Mouse (Mus musculus): ENCODE results near the gene Bbs9. TPM values are rescaled to one million over a fixed set of nuclear protein-coding genes. Genes with fewer than 3 reads are reported as not detected.

Gene Bbs9
- total and polyA plus RNA-seq, 3 experiments: 6.9 to 9.1 (median 7.8) TPM

- dilution Hi-C loops (cut with MboI; ENCODE audit: extremely low pct_ligation_motif_present, extremely low pct_unique_long_range_greater_than_20kb, low sequenced_read_pairs) (no loop called here), in situ Hi-C loops (cut with MboI; ENCODE audit: low pct_ligation_motif_present, low pct_unique_long_range_greater_than_20kb, low sequenced_read_pairs) (no loop called here)
- TF ChIP-seq MAZ (IDR thresholded peaks at IDR 0.05; ENCODE audit: low read depth, low read length) (no peak), NELFE (IDR thresholded peaks at IDR 0.05; ENCODE audit: low read depth, low read length) (no peak)
- Histone ChIP-seq H3K9me3 (replicated peaks; ENCODE audit: low read length) (no peaks in the 10 kb centered on the region), H3K4me1 (ENCODE audit: control insufficient read depth in 1 of 2, insufficient read depth in 2 of 2) (peaks cover 3 to 14% of the 10 kb centered on the region in 2 experiments), H3K27ac (ENCODE audit: insufficient read depth, low read depth) (no peak overlapping the region), H3K27me3 (replicated peaks) (no peaks in the 10 kb centered on the region), H3K9ac (ENCODE audit: insufficient read depth, low read depth) (no peak overlapping the region), H3K79me2 (replicated peaks; ENCODE audit: control insufficient read depth, extremely low read depth, insufficient read depth, poor library complexity, severe bottlenecking) (no peaks in the 10 kb centered on the region), H3K36me3 (replicated peaks in 1 of 2; ENCODE audit: control insufficient read depth in 1 of 2, insufficient read depth in 1 of 2, low read length in 1 of 2) (no peaks in the 10 kb centered on the region), H3K4me2 (ENCODE audit: insufficient read depth, low read depth, poor library complexity, severe bottlenecking) (no peak overlapping the region), H3K4me3 (replicated peaks in 1 of 3; ENCODE audit: low read depth in 2 of 3, low read length in 2 of 3, poor library complexity in 1 of 3) (no peak overlapping the region)
- DNase-seq (ENCODE audit: extremely low read depth): no peak
Observed at GRCm38 (mm10) chr9:22829212-22829960, 353.9 kb downstream of the Bbs9 start.

DNA sequence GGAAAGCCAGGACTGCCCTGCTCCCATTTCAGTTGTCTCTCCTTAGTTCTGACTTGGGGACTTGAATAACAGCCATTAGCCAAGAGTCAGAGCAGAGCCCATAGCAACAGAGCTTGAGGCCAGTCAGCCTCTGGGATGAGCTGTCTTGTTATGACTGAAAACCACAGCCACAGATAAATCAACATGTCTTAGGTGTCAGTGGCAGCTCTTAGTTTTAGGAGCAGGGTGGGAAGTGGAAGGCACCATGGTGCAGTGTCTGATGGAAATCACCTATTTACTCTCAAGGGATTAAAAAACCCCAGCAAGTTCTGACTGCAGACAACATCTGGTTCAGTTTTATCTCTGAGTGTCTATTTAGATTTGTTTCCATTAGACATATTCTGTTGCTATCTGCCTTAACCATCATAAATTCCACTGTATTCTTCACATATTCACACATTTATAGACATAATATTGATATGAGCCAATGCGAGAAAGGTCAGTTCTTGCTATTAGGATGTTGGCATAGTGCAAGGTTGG, 359.5 kb downstream of the Bbs9 start:
- H3K4me2 ChIP-seq (ENCODE audit: insufficient read depth, low read depth, poor library complexity, severe bottlenecking): no peak overlapping the region
- no peaks in the 10 kb centered on the region for H3K27me3 ChIP-seq (replicated peaks)
- 0 out of 2 replicates have a peak, but pooled peaks have one; percentile 50 for TF ChIP-seq JUN (IDR thresholded peaks at IDR 0.05; ENCODE audit: insufficient read depth, low read depth, low read length)
- peak; percentile 28; the same call in 1 of the 2 replicates for TF ChIP-seq MAZ (IDR thresholded peaks at IDR 0.05; ENCODE audit: low read depth, low read length)
- peak; percentile 38; the same call in 1 of the 2 replicates for TF ChIP-seq TCF12 (IDR thresholded peaks at IDR 0.05; ENCODE audit: low read depth, low read length)
- 0 out of 2 replicates have a peak, but pooled peaks have one; percentile 33 for TF ChIP-seq MAFK (IDR thresholded peaks at IDR 0.05; ENCODE audit: insufficient replicate concordance, low read length)
- peak; percentile 66 for TF ChIP-seq ETS1 (conservative IDR thresholded peaks at IDR 0.05; ENCODE audit: low read depth, low read length)
- no peak for TF ChIP-seq POLR2AphosphoS2 (IDR thresholded peaks at IDR 0.05; ENCODE audit: low read depth, low read length)
- TF ChIP-seq SMC3 (IDR thresholded peaks at IDR 0.05; ENCODE audit: low read depth, low read length): no peak
- TF ChIP-seq MYC (IDR thresholded peaks at IDR 0.05; ENCODE audit: low read depth, low read length): 0 out of 2 replicates have a peak, but pooled peaks have one; percentile 34
- no peak for TF ChIP-seq E2F4 (IDR thresholded peaks at IDR 0.05; ENCODE audit: insufficient replicate concordance, low read depth, low read length)
- peak; percentile 75 for TF ChIP-seq MEF2A (IDR thresholded peaks at IDR 0.05; ENCODE audit: borderline replicate concordance, low read depth, low read length)
- peak; percentile 43; the same call in 1 of the 2 replicates for TF ChIP-seq ZNF384 (IDR thresholded peaks at IDR 0.05; ENCODE audit: low read depth, low read length)
- no peak for TF ChIP-seq SIN3A (IDR thresholded peaks at IDR 0.05; ENCODE audit: low read length)
- TF ChIP-seq MXI1 (IDR thresholded peaks at IDR 0.05; ENCODE audit: low read depth, low read length): no peak
- peak; percentile 16; the same call in 1 of the 2 replicates for TF ChIP-seq RCOR1 (conservative IDR thresholded peaks at IDR 0.05; ENCODE audit: low read depth, low read length)
- no peak for TF ChIP-seq POLR2A (IDR thresholded peaks at IDR 0.05; ENCODE audit: low read depth, low read length)
- TF ChIP-seq RAD21 (IDR thresholded peaks at IDR 0.05; ENCODE audit: low read depth, low read length): no peak; the same call in 1 of the 2 replicates
- no peak for TF ChIP-seq CHD1 (IDR thresholded peaks at IDR 0.05; ENCODE audit: low read depth, low read length)
- TF ChIP-seq IRF4 (IDR thresholded peaks at IDR 0.05; ENCODE audit: low read depth, low read length): peak; percentile 89
- TF ChIP-seq JUND (conservative IDR thresholded peaks at IDR 0.05; ENCODE audit: low read depth, low read length): peak; percentile 69
- TF ChIP-seq USF2 (conservative IDR thresholded peaks at IDR 0.05; ENCODE audit: low read depth, low read length): no peak
- peak; percentile 57 for TF ChIP-seq BHLHE40 (IDR thresholded peaks at IDR 0.05; ENCODE audit: low read depth, low read length)
- TF ChIP-seq EP300 (IDR thresholded peaks at IDR 0.05; ENCODE audit: low read length): peak; percentile 94
- TF ChIP-seq KAT2A (IDR thresholded peaks at IDR 0.05; ENCODE audit: insufficient replicate concordance, low read length): 0 out of 2 replicates have a peak, but pooled peaks have one; percentile 38
- TF ChIP-seq PAX5 (IDR thresholded peaks at IDR 0.05; ENCODE audit: low read length): no peak
- TF ChIP-seq CTCF (conservative IDR thresholded peaks at IDR 0.05 in 1 of 2, IDR thresholded peaks at IDR 0.05 in 1 of 2; ENCODE audit: low read depth in 2 of 2, low read length in 2 of 2): no peak
- no peak for TF ChIP-seq MAX (IDR thresholded peaks at IDR 0.05; ENCODE audit: low read length)
- TF ChIP-seq USF1 (IDR thresholded peaks at IDR 0.05; ENCODE audit: low read depth, low read length): no peak
- H3K36me3 ChIP-seq (replicated peaks in 1 of 2; ENCODE audit: control insufficient read depth in 1 of 2, insufficient read depth in 1 of 2, low read length in 1 of 2): no peaks in the 10 kb centered on the region
- in situ Hi-C loops (cut with MboI; ENCODE audit: low pct_ligation_motif_present, low pct_unique_long_range_greater_than_20kb, low sequenced_read_pairs): no loop called here
- H3K27ac ChIP-seq (ENCODE audit: insufficient read depth, low read depth): no peak overlapping the region
- peak; percentile 77 for DNase-seq (ENCODE audit: extremely low read depth)
- no peak overlapping the region for H3K9ac ChIP-seq (ENCODE audit: insufficient read depth, low read depth)
- no peaks in the 10 kb centered on the region for H3K9me3 ChIP-seq (replicated peaks; ENCODE audit: low read length)
- no peak overlapping the region for H3K4me3 ChIP-seq (replicated peaks in 1 of 3; ENCODE audit: low read depth in 2 of 3, low read length in 2 of 3, poor library complexity in 1 of 3)
- H3K4me1 ChIP-seq (ENCODE audit: control insufficient read depth in 1 of 2, insufficient read depth in 2 of 2): peaks cover 7 to 40% of the 10 kb centered on the region in 2 experiments
- dilution Hi-C loops (cut with MboI; ENCODE audit: extremely low pct_ligation_motif_present, extremely low pct_unique_long_range_greater_than_20kb, low sequenced_read_pairs): no loop called here
- no peaks in the 10 kb centered on the region for H3K79me2 ChIP-seq (replicated peaks; ENCODE audit: control insufficient read depth, extremely low read depth, insufficient read depth, poor library complexity, severe bottlenecking)
